Mouse (Mus musculus): ENCODE results near the gene Eml2. TPM values are rescaled to one million over a fixed set of nuclear protein-coding genes. Genes with fewer than 3 reads are reported as not detected.
A peak's percentile ranks its signal among the peaks of the same experiment; 100 is the strongest.
"Not testable (repeated sequence)": the region's sequence is repeated elsewhere in the genome, so short reads cannot be mapped to it uniquely, and the experiment has no call there.

The Eml2 gene
- polyA plus RNA-seq, 1 experiment from 2014 or later: 10.0 TPM

DNA sequence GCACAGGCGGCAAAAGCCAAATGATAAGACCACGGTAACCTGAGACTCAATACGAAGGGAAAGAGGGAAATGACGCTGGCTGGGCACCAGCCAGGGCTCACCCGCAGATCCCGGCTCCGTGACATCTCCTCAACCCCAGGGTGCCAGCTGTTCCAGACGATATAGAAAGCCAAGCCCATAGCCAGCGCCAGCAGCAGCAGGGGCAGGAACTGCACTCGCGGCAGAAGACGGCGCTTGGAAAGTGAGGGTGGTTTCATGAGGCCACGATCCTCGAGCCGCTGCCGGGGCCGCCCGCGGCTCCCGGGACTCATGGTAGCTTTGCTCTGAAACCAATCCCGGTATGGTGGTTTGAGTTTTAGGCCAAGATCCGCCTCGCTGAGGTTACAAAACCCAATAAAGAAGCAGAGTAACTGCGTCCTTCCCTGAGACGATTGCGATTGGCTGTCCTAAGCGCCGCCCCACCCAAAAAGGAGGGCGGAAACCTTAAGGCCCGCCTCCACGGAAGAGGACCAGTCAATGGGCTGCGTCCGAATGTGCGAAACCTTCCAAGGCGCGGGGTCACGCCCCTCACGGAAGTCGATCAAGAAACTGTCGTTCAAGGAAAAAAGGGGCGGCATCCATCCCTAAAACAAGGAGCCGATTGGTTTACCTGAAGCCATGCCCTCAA is 27.2 kb upstream of the Eml2 start, which contains the start of gene Qpctl:
TSS of gene Qpctl (minus strand) at position 417 of the 667 bp plus-strand sequence.
- peak within 1 kb of the TSS; percentile 87 for H3K27ac ChIP-seq
- peak within 1 kb of the TSS; percentile 65 for H3K4me3 ChIP-seq (replicated peaks)
- under 1% methylated on average over 43 of the region's 43 CpGs for WGBS
- H3K9ac ChIP-seq (replicated peaks): peak within 1 kb of the TSS; percentile 71
- H3K36me3 ChIP-seq: peaks cover 30% of the 10 kb centered on the region
- H3K27me3 ChIP-seq: no peaks in the 10 kb centered on the region
- peak within 1 kb of the TSS; percentile 83 for H3K4me2 ChIP-seq (replicated peaks)
- H3K9me3 ChIP-seq: no peaks in the 10 kb centered on the region
- peak; percentile 97 for ATAC-seq
- H3K4me1 ChIP-seq (replicated peaks): peaks cover 30% of the 10 kb centered on the region

DNA sequence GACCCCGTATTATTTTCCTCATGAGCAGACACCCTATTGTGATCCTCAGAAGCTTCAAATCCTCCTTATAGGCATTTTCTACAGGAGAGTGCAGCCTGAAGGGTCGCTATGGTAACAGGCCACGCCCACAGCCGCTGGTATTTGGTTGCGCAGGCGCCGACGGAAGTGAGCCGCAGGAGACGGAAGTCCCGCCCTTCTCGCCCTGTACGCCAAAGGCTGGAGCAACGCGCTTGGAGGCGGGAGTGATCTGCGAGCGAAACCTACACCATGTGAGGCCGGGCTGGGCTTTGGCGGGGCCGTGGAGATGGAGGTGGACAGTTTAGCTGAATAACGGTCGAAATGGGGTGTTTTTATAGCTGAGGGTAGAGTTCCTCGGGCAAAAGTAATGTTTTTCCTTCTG is 26.6 kb upstream of the Eml2 start, which contains the start of gene Snrpd2:
TSS of gene Snrpd2 (plus strand) at position 97 of the 400 bp plus-strand sequence.
- H3K9me3 ChIP-seq: no peaks in the 10 kb centered on the region
- peak; percentile 89 for ATAC-seq
- H3K9ac ChIP-seq (replicated peaks): peak within 1 kb of the TSS; percentile 71
- H3K36me3 ChIP-seq: peaks cover 34% of the 10 kb centered on the region
- peaks cover 30% of the 10 kb centered on the region for H3K4me1 ChIP-seq (replicated peaks)
- H3K4me2 ChIP-seq (replicated peaks): peak within 1 kb of the TSS; percentile 83
- H3K27ac ChIP-seq: peak within 1 kb of the TSS; percentile 87
- H3K27me3 ChIP-seq: no peaks in the 10 kb centered on the region
- peak within 1 kb of the TSS; percentile 65 for H3K4me3 ChIP-seq (replicated peaks)
- under 1% methylated on average over 24 of the region's 24 CpGs for WGBS

DNA sequence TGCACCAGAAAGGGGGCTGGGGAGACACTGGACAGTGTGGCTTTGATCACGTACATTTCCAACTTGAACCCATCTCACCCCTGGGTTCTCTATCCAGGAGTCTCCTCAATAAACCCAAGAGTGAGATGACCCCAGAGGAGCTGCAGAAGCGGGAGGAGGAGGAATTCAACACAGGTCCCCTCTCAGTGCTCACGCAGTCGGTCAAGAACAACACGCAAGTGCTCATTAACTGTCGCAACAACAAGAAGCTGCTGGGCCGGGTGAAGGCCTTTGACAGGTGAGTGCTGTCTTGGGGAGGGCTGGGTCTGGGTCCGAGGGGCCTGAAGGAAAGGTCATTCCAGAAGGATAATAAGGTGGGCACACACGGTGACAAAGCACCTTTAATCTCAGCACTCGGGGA is 25.1 kb upstream of the Eml2 start:
- H3K27ac ChIP-seq, H3K9me3 ChIP-seq, H3K27me3 ChIP-seq, ATAC-seq: not testable (repeated sequence)
- H3K4me3 ChIP-seq (replicated peaks): peak overlapping the region; percentile 65; the same call in 1 of the 2 replicates
- peak overlapping the region; percentile 83 for H3K4me2 ChIP-seq (replicated peaks)
- peak overlapping the region; percentile 71; the same call in 1 of the 2 replicates for H3K9ac ChIP-seq (replicated peaks)
- peaks cover 47% of the 10 kb centered on the region for H3K36me3 ChIP-seq
- WGBS: 93% methylated on average over 10 of the region's 10 CpGs
- peaks cover 30% of the 10 kb centered on the region for H3K4me1 ChIP-seq (replicated peaks)

DNA sequence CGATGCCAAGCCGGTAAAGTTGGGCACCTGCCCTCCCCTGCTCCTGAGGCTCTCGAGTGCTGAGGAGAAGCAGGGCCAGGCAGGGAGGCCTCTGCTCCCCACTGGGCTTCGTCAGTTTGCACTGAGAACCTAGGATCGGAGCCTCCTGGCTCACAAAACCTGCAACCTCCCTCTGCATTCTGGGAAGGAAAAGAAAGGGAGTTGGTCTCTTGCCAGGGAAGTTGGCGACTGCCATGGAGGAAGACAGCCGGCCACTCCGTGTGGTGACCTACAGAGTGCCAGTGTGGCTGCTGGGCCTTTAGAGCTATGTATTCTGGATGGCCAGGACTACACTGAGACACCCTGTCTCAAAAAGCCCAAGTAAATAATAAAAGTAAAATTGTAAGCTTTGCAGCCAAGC is 21.4 kb upstream of the Eml2 start:
- Histone ChIP-seq H3K9ac (replicated peaks) (no peak overlapping the region), H3K9me3 (no peaks in the 10 kb centered on the region), H3K4me3 (replicated peaks) (no peak overlapping the region), H3K4me1 (replicated peaks) (peaks cover 32% of the 10 kb centered on the region), H3K4me2 (replicated peaks) (no peak overlapping the region), H3K27me3 (peaks cover 13% of the 10 kb centered on the region), H3K27ac (no peak overlapping the region), H3K36me3 (peaks cover 47% of the 10 kb centered on the region)
- no peak for ATAC-seq
- WGBS: 83% methylated on average over 8 of the region's 8 CpGs

DNA sequence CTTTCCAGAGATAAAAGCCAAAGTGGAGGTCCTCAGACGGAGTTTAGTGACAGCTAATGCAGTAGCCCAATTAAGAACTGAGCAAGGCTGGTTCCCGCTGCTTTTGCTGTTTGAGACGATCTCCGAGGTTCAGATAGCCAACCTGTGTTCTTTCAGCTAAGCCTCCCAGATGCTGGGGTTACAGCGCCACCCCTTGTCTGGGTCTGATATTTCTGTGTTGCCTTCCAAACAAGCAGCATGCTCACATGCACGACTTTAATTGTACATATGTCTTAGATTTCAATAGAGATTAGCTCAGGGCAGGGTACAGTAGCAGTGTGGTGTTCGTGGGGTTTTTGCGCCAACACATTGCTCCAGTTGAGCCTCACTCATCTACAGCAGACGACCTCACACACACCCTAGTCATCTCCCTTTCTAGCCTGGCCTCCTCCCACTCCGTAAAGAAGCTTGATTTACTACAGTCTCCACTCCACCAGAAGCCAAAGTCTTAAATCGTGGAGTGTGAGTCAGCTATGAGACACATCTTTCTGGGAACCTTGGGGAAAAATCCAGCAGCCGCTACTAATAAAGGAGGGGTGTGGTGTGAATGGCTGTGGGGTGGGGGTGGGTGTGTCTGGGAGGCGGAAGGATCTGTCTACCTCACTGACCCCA is 20.3 kb upstream of the Eml2 start:
- Histone ChIP-seq H3K4me3 (replicated peaks) (no peak overlapping the region), H3K27me3 (peaks cover 24% of the 10 kb centered on the region), H3K36me3 (peaks cover 47% of the 10 kb centered on the region), H3K27ac (no peak overlapping the region), H3K4me1 (replicated peaks) (peaks cover 29% of the 10 kb centered on the region), H3K4me2 (replicated peaks) (no peak overlapping the region), H3K9ac (replicated peaks) (no peak overlapping the region), H3K9me3 (no peaks in the 10 kb centered on the region)
- ATAC-seq: no peak
- WGBS: 66% methylated on average over 13 of the region's 13 CpGs

DNA sequence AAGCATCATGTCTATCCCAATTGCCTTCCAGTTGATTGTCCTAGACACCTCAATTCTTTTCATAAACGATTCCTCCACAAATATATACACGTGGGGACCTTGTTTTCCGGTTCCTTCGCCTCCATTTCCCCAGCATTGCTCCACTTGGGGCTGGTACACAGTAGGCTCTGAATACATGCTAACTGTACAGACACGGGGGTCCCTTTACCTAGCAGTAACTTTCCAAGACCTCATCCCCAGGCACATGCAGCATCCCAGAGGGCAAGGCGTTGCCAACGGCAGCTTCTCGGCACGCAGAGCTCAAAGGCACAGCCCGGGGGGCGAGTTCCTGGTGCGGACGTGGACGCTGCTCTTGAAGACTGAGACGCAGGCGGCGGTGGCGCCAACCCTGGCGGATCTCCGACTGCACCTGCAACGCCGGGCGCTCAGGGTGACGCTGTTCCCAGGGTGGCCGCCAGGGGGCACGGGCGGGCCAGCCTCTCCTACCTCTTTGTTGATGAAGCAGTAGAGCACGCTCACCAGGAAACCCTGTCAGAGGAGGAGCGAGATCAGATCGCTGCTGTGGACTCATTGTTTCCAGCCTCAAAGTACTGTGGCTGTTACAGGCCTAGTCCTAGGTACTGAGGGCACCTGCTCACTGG is 18.9 kb upstream of the Eml2 start:
- H3K27ac ChIP-seq: peak overlapping the region; percentile 80
- peaks cover 34% of the 10 kb centered on the region for H3K36me3 ChIP-seq
- H3K9ac ChIP-seq (replicated peaks): peak overlapping the region; percentile 60
- H3K4me2 ChIP-seq (replicated peaks): peak overlapping the region; percentile 49
- no peaks in the 10 kb centered on the region for H3K9me3 ChIP-seq
- peak overlapping the region; percentile 17 for H3K4me3 ChIP-seq (replicated peaks)
- 6% methylated on average over 30 of the region's 30 CpGs for WGBS
- peaks cover 25% of the 10 kb centered on the region for H3K4me1 ChIP-seq (replicated peaks)
- peaks cover 25% of the 10 kb centered on the region for H3K27me3 ChIP-seq
- ATAC-seq: peak; percentile 82

DNA sequence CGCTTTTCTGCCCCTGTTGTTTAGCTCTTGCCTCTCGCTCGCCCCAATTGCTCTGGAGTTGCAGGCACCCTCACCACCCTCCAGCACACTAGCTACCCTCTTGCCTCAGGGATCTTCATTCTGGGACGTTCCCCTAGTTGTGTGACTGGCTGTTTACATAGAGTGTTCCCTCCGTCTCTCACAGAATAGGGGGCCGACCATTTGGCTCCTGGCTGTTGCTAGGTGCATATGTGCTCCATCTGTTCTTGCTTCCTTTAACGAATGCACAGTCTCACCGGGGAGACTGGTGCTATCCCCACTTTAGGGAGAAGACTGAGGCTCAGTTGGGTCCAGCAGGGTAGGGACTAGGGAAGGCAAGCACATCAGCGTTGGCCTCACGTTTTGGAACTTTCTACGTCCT is 17.6 kb upstream of the Eml2 start:
- H3K36me3 ChIP-seq: peaks cover 21% of the 10 kb centered on the region
- H3K4me1 ChIP-seq (replicated peaks): peaks cover 25% of the 10 kb centered on the region
- no peak overlapping the region for H3K9ac ChIP-seq (replicated peaks)
- ATAC-seq: no peak
- no peaks in the 10 kb centered on the region for H3K9me3 ChIP-seq
- H3K27ac ChIP-seq: no peak overlapping the region
- no peak overlapping the region for H3K4me2 ChIP-seq (replicated peaks)
- H3K27me3 ChIP-seq: peaks cover 35% of the 10 kb centered on the region
- 69% methylated on average over 11 of the region's 11 CpGs for WGBS
- no peak overlapping the region for H3K4me3 ChIP-seq (replicated peaks)

DNA sequence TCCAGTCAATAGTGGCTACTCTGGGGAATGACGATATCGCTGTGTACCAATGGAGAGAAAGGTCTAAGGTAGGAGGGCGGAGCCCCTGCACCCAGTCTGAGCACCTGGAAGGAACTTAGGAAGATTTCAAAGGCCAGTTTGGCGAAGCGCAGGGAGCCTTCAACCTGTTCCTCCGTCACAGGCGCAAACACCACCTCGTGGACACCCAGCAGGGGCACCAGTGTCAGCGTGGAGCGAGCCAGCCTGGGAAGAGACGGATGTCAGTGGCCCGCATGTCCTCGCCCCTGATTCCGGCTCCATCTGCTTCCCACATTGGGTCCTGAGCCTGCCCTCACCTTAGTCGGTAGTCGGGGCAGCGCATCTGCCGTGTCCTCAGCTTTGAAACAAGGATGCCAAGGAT is 16.8 kb upstream of the Eml2 start:
- Histone ChIP-seq H3K4me3 (replicated peaks) (no peak overlapping the region), H3K9ac (replicated peaks) (no peak overlapping the region; the same call in 1 of the 2 replicates), H3K4me1 (replicated peaks) (peaks cover 32% of the 10 kb centered on the region), H3K36me3 (peaks cover 15% of the 10 kb centered on the region), H3K4me2 (replicated peaks) (peak overlapping the region; percentile 57), H3K9me3 (no peaks in the 10 kb centered on the region), H3K27ac (no peak overlapping the region), H3K27me3 (peaks cover 43% of the 10 kb centered on the region)
- no peak for ATAC-seq
- 16% methylated on average over 18 of the region's 18 CpGs for WGBS

DNA sequence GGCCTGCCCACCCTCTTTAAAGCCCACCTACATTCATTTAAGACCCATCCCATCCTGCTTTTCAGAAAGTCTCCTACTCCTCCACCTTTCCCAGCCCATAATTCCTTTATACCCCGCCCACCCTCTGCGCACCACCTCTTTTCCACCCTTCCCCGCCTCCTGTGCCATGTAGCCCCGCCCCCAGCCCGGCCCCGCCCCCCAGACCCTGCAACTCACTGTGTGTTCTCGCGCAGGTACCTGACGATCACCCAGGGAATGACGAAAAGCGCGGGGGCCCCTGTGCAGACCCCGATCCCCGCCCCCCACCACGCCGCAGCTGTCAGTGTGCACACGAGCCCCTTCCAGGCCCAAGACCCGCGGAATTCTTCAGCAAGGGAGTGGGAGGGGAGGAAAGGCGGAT is 16.1 kb upstream of the Eml2 start:
- Histone ChIP-seq H3K4me2 (replicated peaks) (peak overlapping the region; percentile 57), H3K4me3 (replicated peaks) (peak overlapping the region; percentile 36), H3K4me1 (replicated peaks) (peaks cover 39% of the 10 kb centered on the region), H3K27ac (no peak overlapping the region), H3K9me3 (no peaks in the 10 kb centered on the region), H3K27me3 (peaks cover 50% of the 10 kb centered on the region), H3K9ac (replicated peaks) (peak overlapping the region; percentile 52; the same call in 1 of the 2 replicates), H3K36me3 (peaks cover 9% of the 10 kb centered on the region)
- peak; percentile 7; the same call in 1 of the 2 replicates for ATAC-seq
- WGBS: 1% methylated on average over 20 of the region's 20 CpGs

DNA sequence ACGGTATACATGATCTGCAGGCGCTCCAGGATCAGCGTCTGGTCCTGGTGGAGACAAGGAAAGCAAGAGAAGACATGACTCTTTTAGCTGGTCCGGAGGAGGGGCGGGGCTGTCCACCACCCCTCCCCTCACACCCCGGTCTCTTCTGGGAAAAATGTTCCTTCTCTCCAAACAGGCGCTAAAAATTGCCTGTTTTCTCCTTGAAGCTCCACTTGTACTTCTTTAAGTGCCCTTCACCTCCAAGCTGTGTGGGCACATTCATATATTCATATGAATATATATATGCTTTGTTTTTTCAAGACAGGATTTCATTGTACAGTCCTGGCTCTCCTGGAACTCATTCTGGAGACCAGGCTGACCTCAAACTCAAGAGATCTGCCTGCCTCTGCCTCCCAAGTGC is 13.3 kb upstream of the Eml2 start:
- H3K4me3 ChIP-seq (replicated peaks): no peak overlapping the region

DNA sequence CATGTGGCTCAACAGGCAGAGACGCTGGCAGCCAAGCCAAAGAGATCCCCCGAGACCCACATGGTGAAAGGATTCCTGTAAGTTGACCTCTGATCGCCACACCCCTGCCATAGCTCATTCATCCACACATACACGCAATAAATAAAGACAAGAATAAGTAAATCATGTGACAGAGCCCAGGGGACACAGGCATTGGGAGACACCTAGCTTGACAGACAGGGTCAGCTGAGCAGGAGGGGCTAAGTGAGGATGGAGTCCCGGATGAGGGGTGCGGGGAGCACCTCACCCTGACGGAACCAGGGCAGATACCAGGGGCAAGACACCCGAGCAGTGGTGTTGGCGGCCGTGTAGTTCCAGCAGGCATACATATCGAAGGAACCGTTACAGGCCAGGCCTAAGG is 12.5 kb upstream of the Eml2 start:
- 26% methylated on average over 12 of the region's 12 CpGs for WGBS
- peaks cover 36% of the 10 kb centered on the region for H3K4me1 ChIP-seq (replicated peaks)
- no peak overlapping the region for H3K27ac ChIP-seq
- ATAC-seq: no peak
- no peaks in the 10 kb centered on the region for H3K36me3 ChIP-seq
- no peaks in the 10 kb centered on the region for H3K9me3 ChIP-seq
- no peak overlapping the region for H3K4me3 ChIP-seq (replicated peaks)
- no peak overlapping the region for H3K4me2 ChIP-seq (replicated peaks)
- H3K9ac ChIP-seq (replicated peaks): no peak overlapping the region
- H3K27me3 ChIP-seq: peaks cover 48% of the 10 kb centered on the region

More for the DNA sequence above, 13.3 kb upstream of the Eml2 start:
- no peak overlapping the region for H3K9ac ChIP-seq (replicated peaks)
- no peak for ATAC-seq
- H3K27ac ChIP-seq: no peak overlapping the region
- no peaks in the 10 kb centered on the region for H3K36me3 ChIP-seq
- peaks cover 52% of the 10 kb centered on the region for H3K27me3 ChIP-seq
- peaks cover 37% of the 10 kb centered on the region for H3K4me1 ChIP-seq (replicated peaks)
- no peaks in the 10 kb centered on the region for H3K9me3 ChIP-seq
- H3K4me2 ChIP-seq (replicated peaks): no peak overlapping the region
- WGBS: 89% methylated on average over 7 of the region's 7 CpGs

DNA sequence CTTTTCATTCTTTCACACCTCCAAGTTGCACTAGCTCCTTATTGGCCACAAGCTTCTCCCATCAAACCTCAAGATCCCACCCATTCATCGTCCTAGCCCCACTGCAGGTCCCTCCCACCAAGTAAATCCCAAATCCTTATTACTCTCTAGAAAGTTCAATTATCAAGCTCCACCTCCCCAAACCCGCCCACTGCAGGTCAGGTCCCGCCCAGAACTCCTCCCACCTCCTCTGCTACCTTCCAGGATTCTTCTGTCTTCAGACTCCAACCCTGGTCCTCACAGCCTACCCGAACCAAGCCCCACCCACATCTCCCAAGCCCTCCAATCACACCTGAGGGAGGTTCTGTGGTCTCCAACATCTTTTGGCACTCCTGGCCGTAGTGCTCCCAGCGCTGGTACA is 12.0 kb upstream of the Eml2 start:
- ATAC-seq: no peak
- H3K4me1 ChIP-seq (replicated peaks): peaks cover 36% of the 10 kb centered on the region
- no peaks in the 10 kb centered on the region for H3K9me3 ChIP-seq
- H3K4me3 ChIP-seq (replicated peaks): no peak overlapping the region
- no peaks in the 10 kb centered on the region for H3K36me3 ChIP-seq
- peak overlapping the region; percentile 25; the same call in 1 of the 2 replicates for H3K4me2 ChIP-seq (replicated peaks)
- no peak overlapping the region for H3K9ac ChIP-seq (replicated peaks)
- WGBS: 4% methylated on average over 6 of the region's 6 CpGs
- no peak overlapping the region for H3K27ac ChIP-seq
- peaks cover 45% of the 10 kb centered on the region for H3K27me3 ChIP-seq

All from midbrain, embryonic 13.5 days (tissue).